Mouse (Mus musculus): ENCODE data around the gene Gm3591. TPM values are rescaled to one million over a fixed set of nuclear protein-coding genes. Genes with fewer than 3 reads are reported as not detected.
"Not testable (repeated sequence)": the region's sequence is repeated elsewhere in the genome, so short reads cannot be mapped to it uniquely, and the experiment has no call there.

Gene Gm3591
- polyA plus RNA-seq (2016; fragmentation: Nextera tagmentation; extraction: Ambion mirVana), result 0.34 and 1.3 TPM in 2 replicates

GRCm38 (mm10) chr14:6412382-6412781 is at the start of gene Gm3591:
Gene Gm3591, minus strand, starts transcription at chr14:6412482.
- not testable (repeated sequence) for H3K9me3 ChIP-seq (replicated peaks); H3K27ac ChIP-seq; DNase-seq (ENCODE audit: low spot score); H3K4me1 ChIP-seq; H3K27me3 ChIP-seq (ENCODE audit: low read depth, poor library complexity, severe bottlenecking); H3K4me3 ChIP-seq; H3K36me3 ChIP-seq
- no CpG with 5 or more reads among the region's 2 CpGs for WGBS

GRCm38 (mm10) chr14:6444511-6444910 is 32.2 kb upstream of the Gm3591 start, which contains the start of gene Gm3594:
Gene Gm3594, minus strand, starts transcription at chr14:6444611.
- not testable (repeated sequence) for H3K4me3 ChIP-seq; DNase-seq (ENCODE audit: low spot score); H3K36me3 ChIP-seq; H3K9me3 ChIP-seq (replicated peaks); H3K27me3 ChIP-seq (ENCODE audit: low read depth, poor library complexity, severe bottlenecking); H3K27ac ChIP-seq; H3K4me1 ChIP-seq
- no CpG with 5 or more reads among the region's 4 CpGs for WGBS

- H3K27me3 ChIP-seq (ENCODE audit: low read depth, poor library complexity, severe bottlenecking); H3K9me3 ChIP-seq (replicated peaks); H3K4me3 ChIP-seq; H3K36me3 ChIP-seq; H3K27ac ChIP-seq; DNase-seq (ENCODE audit: low spot score); H3K4me1 ChIP-seq: not testable (repeated sequence)
- whole genome bisulfite sequencing, result 90% methylated on average over 2 of the region's 4 CpGs
Observed at GRCm38 (mm10) chr14:6440774-6441173, 28.5 kb upstream of the Gm3591 start.

- 85% methylated on average over 2 of the region's 5 CpGs for WGBS
- not testable (repeated sequence) for H3K4me1 ChIP-seq; H3K9me3 ChIP-seq (replicated peaks); H3K27me3 ChIP-seq (ENCODE audit: low read depth, poor library complexity, severe bottlenecking); DNase-seq (ENCODE audit: low spot score); H3K27ac ChIP-seq; H3K36me3 ChIP-seq; H3K4me3 ChIP-seq
Observed at GRCm38 (mm10) chr14:6440206-6440605, 27.9 kb upstream of the Gm3591 start.

GRCm38 (mm10) chr14:6426766-6427165 is 14.5 kb upstream of the Gm3591 start:
- 17% methylated on average over 20 of the region's 42 CpGs for WGBS

GRCm38 (mm10) chr14:6426353-6426752 is 14.1 kb upstream of the Gm3591 start:
- H3K27ac ChIP-seq; H3K4me1 ChIP-seq; H3K9me3 ChIP-seq (replicated peaks); H3K27me3 ChIP-seq (ENCODE audit: low read depth, poor library complexity, severe bottlenecking); H3K36me3 ChIP-seq: not testable (repeated sequence)
- peak; percentile 22 for DNase-seq (ENCODE audit: low spot score)
- H3K4me3 ChIP-seq, result peak overlapping the region; percentile 27
- 18% methylated on average over 22 of the region's 22 CpGs for WGBS

More at GRCm38 (mm10) chr14:6426766-6427165, 14.5 kb upstream of the Gm3591 start:
- not testable (repeated sequence) for H3K36me3 ChIP-seq; H3K27ac ChIP-seq; H3K4me3 ChIP-seq; H3K9me3 ChIP-seq (replicated peaks); DNase-seq (ENCODE audit: low spot score); H3K4me1 ChIP-seq; H3K27me3 ChIP-seq (ENCODE audit: low read depth, poor library complexity, severe bottlenecking)

- H3K4me1 ChIP-seq; H3K27me3 ChIP-seq (ENCODE audit: low read depth, poor library complexity, severe bottlenecking); H3K9me3 ChIP-seq (replicated peaks); H3K36me3 ChIP-seq; H3K27ac ChIP-seq; H3K4me3 ChIP-seq; DNase-seq (ENCODE audit: low spot score): not testable (repeated sequence)
- 89% methylated on average over 2 of the region's 4 CpGs for WGBS
Observed at GRCm38 (mm10) chr14:6390219-6390618, 22.1 kb downstream of the Gm3591 start, which contains the start of gene Gm16440. Gene Gm16440, minus strand, starts transcription at chr14:6390319.

Other genes with a start within 250 kb of the Gm3591 start
- gene Gm21560, start 193.2 kb downstream of the Gm3591 start, polyA plus RNA-seq (2016; fragmentation: Nextera tagmentation; extraction: Ambion mirVana), result not detected in 2 replicates
- 1.4 and 1.5 TPM in 2 replicates for gene Gm3411, start 125.2 kb downstream of the Gm3591 start, polyA plus RNA-seq (2016; fragmentation: Nextera tagmentation; extraction: Ambion mirVana)
- not detected in 2 replicates for gene Gm21103, start 107.6 kb downstream of the Gm3591 start, polyA plus RNA-seq (2016; fragmentation: Nextera tagmentation; extraction: Ambion mirVana)
- not detected in 2 replicates for gene Gm3618, start 68.8 kb downstream of the Gm3591 start, polyA plus RNA-seq (2016; fragmentation: Nextera tagmentation; extraction: Ambion mirVana)
- not detected in 2 replicates for gene Gm16440, start 22.2 kb downstream of the Gm3591 start, polyA plus RNA-seq (2016; fragmentation: Nextera tagmentation; extraction: Ambion mirVana)
- gene Gm3594, start 32.1 kb upstream of the Gm3591 start, polyA plus RNA-seq (2016; fragmentation: Nextera tagmentation; extraction: Ambion mirVana), result not detected in 2 replicates
- not detected in 2 replicates for gene Gm8356, start 124.8 kb upstream of the Gm3591 start, polyA plus RNA-seq (2016; fragmentation: Nextera tagmentation; extraction: Ambion mirVana)
- gene Gm3629, start 178.1 kb upstream of the Gm3591 start, polyA plus RNA-seq (2016; fragmentation: Nextera tagmentation; extraction: Ambion mirVana), result 0.30 TPM in 1 of 2 replicates, not detected in the other
- not detected in 2 replicates for gene Gm3460, start 209.9 kb upstream of the Gm3591 start, polyA plus RNA-seq (2016; fragmentation: Nextera tagmentation; extraction: Ambion mirVana)

Data from limb, embryonic 10.5 days (tissue).